Mouse (Mus musculus): ENCODE results near the gene Ppp2r2d.

DNA sequence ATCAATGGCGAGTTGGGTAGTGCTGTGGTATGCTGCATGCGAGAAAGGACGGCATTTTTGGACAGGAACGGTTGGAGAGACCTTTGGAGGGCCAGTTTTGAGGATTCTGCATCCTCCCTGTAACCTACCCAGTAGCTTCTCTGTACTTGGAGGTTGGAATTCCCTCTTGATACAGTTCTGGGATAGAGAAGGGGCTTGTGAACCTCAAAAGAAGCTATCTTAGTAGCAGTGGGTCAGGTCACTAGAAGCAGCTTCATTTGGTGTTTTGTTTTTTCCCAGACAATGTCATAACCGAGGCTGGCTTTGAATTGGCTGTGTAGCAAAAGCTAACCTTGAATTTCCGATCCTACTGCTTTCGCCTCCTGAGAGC is 64.3 kb downstream of the Ppp2r2d start:
- no peak for TF ChIP-seq CTCF (conservative IDR thresholded peaks at IDR 0.05; ENCODE audit: insufficient read depth, insufficient read length, low read depth, low read length)
- no peak for TF ChIP-seq POLR2A (IDR thresholded peaks at IDR 0.05; ENCODE audit: low read depth, low read length)
